Mouse (Mus musculus): ENCODE results near the gene Ldhd.

The Ldhd gene

GRCm38 (mm10) chr8:111630105-111630521 is at the start of gene Ldhd:
Gene Ldhd, minus strand, starts transcription at chr8:111630374.
- peak in 1 of 2 experiments; percentile 28 for DNase-seq

- DNase-seq, result no peak
Measured at GRCm38 (mm10) chr8:111678848-111679247, 48.7 kb upstream of the Ldhd start.

GRCm38 (mm10) chr8:111678111-111678510 is 47.9 kb upstream of the Ldhd start:
- peak in 1 of 2 experiments; percentile 36 for DNase-seq

- DNase-seq, result peak; percentile 10 to 29
Measured at GRCm38 (mm10) chr8:111676237-111676636, 46.1 kb upstream of the Ldhd start.

GRCm38 (mm10) chr8:111666751-111667150 is 36.6 kb upstream of the Ldhd start:
- no peak for DNase-seq

- peak; percentile 67 to 84 for DNase-seq
Measured at GRCm38 (mm10) chr8:111662473-111662872, 32.3 kb upstream of the Ldhd start.

- DNase-seq, result no peak
Measured at GRCm38 (mm10) chr8:111658819-111659423, 28.7 kb upstream of the Ldhd start.

- DNase-seq, result no peak
Measured at GRCm38 (mm10) chr8:111657312-111657854, 27.2 kb upstream of the Ldhd start.

GRCm38 (mm10) chr8:111653524-111653923 is 23.4 kb upstream of the Ldhd start:
- no peak for DNase-seq

GRCm38 (mm10) chr8:111650651-111651050 is 20.5 kb upstream of the Ldhd start:
- DNase-seq, result no peak

GRCm38 (mm10) chr8:111648834-111649233 is 18.7 kb upstream of the Ldhd start:
- no peak for DNase-seq

- DNase-seq, result no peak
Measured at GRCm38 (mm10) chr8:111645715-111646114, 15.5 kb upstream of the Ldhd start.

GRCm38 (mm10) chr8:111644286-111645051 is 14.3 kb upstream of the Ldhd start:
- DNase-seq, result peak; percentile 55 to 66

GRCm38 (mm10) chr8:111643264-111644141 is 13.3 kb upstream of the Ldhd start, which contains the start of gene Zfp1:
Gene Zfp1, plus strand, starts transcription at chr8:111643401.
- DNase-seq, result peak; percentile 85 to 88

GRCm38 (mm10) chr8:111642939-111643263 is 12.7 kb upstream of the Ldhd start:
- DNase-seq, result no peak

- DNase-seq, result peak in 1 of 2 experiments; percentile 28
Measured at GRCm38 (mm10) chr8:111642496-111642895, 12.3 kb upstream of the Ldhd start.

GRCm38 (mm10) chr8:111641064-111641463 is 10.9 kb upstream of the Ldhd start:
- no peak for DNase-seq

- DNase-seq, result no peak
Measured at GRCm38 (mm10) chr8:111638086-111638485, 7.9 kb upstream of the Ldhd start.

- DNase-seq, result no peak
Measured at GRCm38 (mm10) chr8:111632976-111633375, 2.8 kb upstream of the Ldhd start.

- no peak for DNase-seq
Measured at GRCm38 (mm10) chr8:111631589-111631988, 1.4 kb upstream of the Ldhd start.

GRCm38 (mm10) chr8:111628894-111629501 is 1.2 kb downstream of the Ldhd start:
- no peak for DNase-seq

- DNase-seq, result no peak
Measured at GRCm38 (mm10) chr8:111628401-111628800, 1.8 kb downstream of the Ldhd start.

GRCm38 (mm10) chr8:111627923-111628322 is 2.3 kb downstream of the Ldhd start:
- DNase-seq, result no peak
